Mouse (Mus musculus) heart, adult 2 months (tissue): ENCODE data around the gene Gm3776.
"Not testable (repeated sequence)": the region's sequence is repeated elsewhere in the genome, so short reads cannot be mapped to it uniquely, and the experiment has no call there.

Source experiments
- CTCF ChIP-seq: fragments of 200-600 bp; IDR thresholded peaks from 2 replicates; pipeline ENCODE4 v1.8.1; 2022; ENCODE audit warnings: antibody characterized with exemption, mild to moderate bottlenecking, moderate library complexity
- POLR2A ChIP-seq: fragments of 200-500 bp; IDR thresholded peaks from 2 replicates; pipeline ENCODE4 v1.6.1; 2011; ENCODE audit warnings: mild to moderate bottlenecking, low read depth, low read length, control low read depth; ENCODE audit not compliant: insufficient read depth

DNA sequence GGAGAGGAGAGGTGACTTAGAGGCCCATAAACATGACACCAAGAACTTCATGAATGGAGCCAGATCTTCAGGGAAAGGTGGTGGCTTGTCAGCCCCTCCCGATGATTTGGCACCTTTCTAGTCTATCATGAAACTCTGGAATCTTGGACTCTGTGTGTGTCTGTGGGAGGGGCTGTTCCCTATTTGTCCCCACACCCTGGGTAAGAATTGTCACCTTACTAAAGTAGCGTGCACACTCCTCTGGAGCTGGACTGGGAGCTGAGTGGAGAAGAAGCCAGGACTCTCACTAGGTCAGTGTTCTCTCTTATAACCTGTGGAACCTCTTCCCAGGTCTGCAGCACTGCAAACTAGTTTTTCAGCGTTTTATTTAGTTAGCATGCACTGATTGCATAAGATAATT, at the start of gene Gm3776:
- not testable (repeated sequence) for TF ChIP-seq CTCF, POLR2A
